Mouse (Mus musculus): ENCODE measurements at regions not wholly inside any gene's neighbourhood (a gene's known extent, or its start where the extent isn't known, plus 50 kb on each side); places are given as distances from the start of the nearest gene placed in this dataset. TPM values are rescaled to one million over a fixed set of nuclear protein-coding genes. Genes with fewer than 3 reads are reported as not detected.

DNA sequence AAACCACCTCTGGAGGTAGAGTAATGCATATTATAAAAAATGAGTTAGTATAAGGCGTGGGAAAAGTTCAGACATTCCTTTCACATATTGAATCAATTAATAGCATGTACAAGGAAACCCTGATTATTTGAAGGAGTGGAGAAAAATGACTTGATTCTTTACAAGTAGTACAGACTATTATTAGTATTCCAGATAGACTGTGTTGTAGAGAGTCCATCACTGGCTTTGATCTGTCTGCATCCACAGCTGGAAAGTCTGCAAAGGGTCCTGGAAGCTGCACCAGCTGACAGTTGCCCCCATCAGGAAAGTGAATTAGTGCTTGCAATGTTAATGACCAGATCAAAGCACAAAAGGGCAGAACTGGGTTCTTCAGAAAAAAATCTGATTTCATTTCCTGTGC, 391.6 kb downstream of the 1700008P02Rik start:
- ATAC-seq (no peak), DNase-seq (ENCODE audit: low spot score) (no peak)
- no peak overlapping the region for H3K4me3 ChIP-seq (ENCODE audit: low read depth, low read length)
- H3K36me3 ChIP-seq (ENCODE audit: insufficient read depth, low read length): no peaks in the 10 kb centered on the region
- TF ChIP-seq CTCF (IDR thresholded peaks at IDR 0.05) (no peak), EP300 (IDR thresholded peaks at IDR 0.05) (no peak)
- H3K9ac ChIP-seq (replicated peaks; ENCODE audit: low read depth): no peak overlapping the region
- H3K4me1 ChIP-seq (ENCODE audit: insufficient read depth, low read depth, low read length): no peaks in the 10 kb centered on the region
- H3K4me2 ChIP-seq (replicated peaks; ENCODE audit: low read depth, low read length): no peak overlapping the region
- no peaks in the 10 kb centered on the region for H3K27me3 ChIP-seq (replicated peaks; ENCODE audit: insufficient read depth, low read length)
- WGBS: 40% methylated on average over 1 of the region's 1 CpGs
- H3K27ac ChIP-seq (ENCODE audit: low read length): no peak overlapping the region
- H3K9me3 ChIP-seq (ENCODE audit: low read length): no peaks in the 10 kb centered on the region

Small RNA genes in the stretch of these regions (microRNA-seq; reads per million reads assigned to microRNA genes)
- not detected for gene Gm25144
- not detected for gene Gm25352
